Mouse (Mus musculus): ENCODE results near the gene Adam10.

- TF ChIP-seq CTCF (IDR thresholded peaks at IDR 0.05; ENCODE audit: control insufficient read depth, insufficient read depth, insufficient replicate concordance, low read depth, low read length) (no peak), POLR2A (IDR thresholded peaks at IDR 0.05; ENCODE audit: control insufficient read depth, low read depth, low read length) (no peak)
These were observed 138.6 kb downstream of the Adam10 start for GRCm38 (mm10) chr9:70817396-70817795.

Data from testis, adult 2 months (tissue).